10 mouse cellular contexts compared by ENCODE assay signal in genomic region chr3:87115726-87116540, GRCm38 (mm10). TPM values are rescaled to one million over a fixed set of nuclear protein-coding genes. Genes with fewer than 3 reads are reported as not detected.
DNase-seq lines count a peak whose midpoint lies in the region; ATAC-seq and TF ChIP-seq lines count a peak whose summit lies in the region.
"Had no signal": no experiment of that assay in that cellular context is flagged by ENCODE, and none has a peak within 500 bp of the region (broad histone marks: within the 10 kb centered on the region; RNA-seq: fewer than 3 reads in every experiment).

No protein-coding gene starts in this region.

- no peak overlapping the region for H3K9ac ChIP-seq in forebrain, embryonic 14.5 days (ENCODE audit: low read length)
- H3K9ac ChIP-seq in kidney, postnatal 0 days (ENCODE audit: low read depth, low read length): no peak overlapping the region
- H3K9ac ChIP-seq in kidney, embryonic 14.5 days (ENCODE audit: low read depth, low read length): no peak overlapping the region
- no peak overlapping the region for H3K9ac ChIP-seq in forebrain, embryonic 13.5 days

- H3ac ChIP-seq in myocyte (ENCODE audit: control insufficient read depth, insufficient read length): no peak overlapping the region

- no peak for ATAC-seq in forebrain, embryonic 14.5 days
- ATAC-seq in kidney, postnatal 0 days (replicated peaks; ENCODE audit: low FRiP score, low read depth): no peak
- no peak for ATAC-seq in kidney, embryonic 14.5 days (ENCODE audit: low FRiP score, low TSS enrichment)
- ATAC-seq in forebrain, embryonic 13.5 days: no peak
- ATAC-seq: Patski had no signal

- H3K9me3 ChIP-seq in forebrain, embryonic 10.5 days: no peaks in the 10 kb centered on the region
- no peaks in the 10 kb centered on the region for H3K9me3 ChIP-seq in forebrain, embryonic 14.5 days (replicated peaks; ENCODE audit: control insufficient read depth, low read length)
- H3K9me3 ChIP-seq in kidney, postnatal 0 days (replicated peaks; ENCODE audit: low read length): no peaks in the 10 kb centered on the region
- no peaks in the 10 kb centered on the region for H3K9me3 ChIP-seq in kidney, embryonic 14.5 days (ENCODE audit: control insufficient read depth, low read length)
- no peaks in the 10 kb centered on the region for H3K9me3 ChIP-seq in forebrain, embryonic 13.5 days (replicated peaks)

- no peaks in the 10 kb centered on the region for H3K27me3 ChIP-seq in forebrain, embryonic 10.5 days (ENCODE audit: poor library complexity, severe bottlenecking)
- no peaks in the 10 kb centered on the region for H3K27me3 ChIP-seq in forebrain, embryonic 14.5 days (replicated peaks; ENCODE audit: control insufficient read depth, insufficient read depth, low read length)
- no peaks in the 10 kb centered on the region for H3K27me3 ChIP-seq in kidney, postnatal 0 days (ENCODE audit: insufficient read depth, low read length)
- H3K27me3 ChIP-seq in kidney, embryonic 14.5 days (ENCODE audit: control insufficient read depth, insufficient read depth, low read length): no peaks in the 10 kb centered on the region
- no peaks in the 10 kb centered on the region for H3K27me3 ChIP-seq in myocyte (ENCODE audit: control insufficient read depth, insufficient read depth, insufficient read length)
- H3K27me3 ChIP-seq in forebrain, embryonic 13.5 days: no peaks in the 10 kb centered on the region
- H3K27me3 ChIP-seq: Patski had no signal

- peak overlapping the region; percentile 48; the same call in 1 of the 2 replicates for H3K27ac ChIP-seq in forebrain, embryonic 10.5 days
- no peak overlapping the region for H3K27ac ChIP-seq in forebrain, embryonic 14.5 days (ENCODE audit: low read depth, low read length)
- peak overlapping the region; percentile 54 for H3K27ac ChIP-seq in kidney, postnatal 0 days
- H3K27ac ChIP-seq in kidney, embryonic 14.5 days (ENCODE audit: low read depth, low read length): no peak overlapping the region
- peak overlapping the region; percentile 96 for H3K27ac ChIP-seq in embryonic fibroblast, embryonic 13.5 days (ENCODE audit: insufficient read depth, low read length)
- H3K27ac ChIP-seq in forebrain, embryonic 13.5 days: no peak overlapping the region
- H3K27ac ChIP-seq: macrophage had no signal

- H3K36me3 ChIP-seq in forebrain, embryonic 10.5 days (replicated peaks): peaks cover 69% of the 10 kb centered on the region
- H3K36me3 ChIP-seq in forebrain, embryonic 14.5 days (ENCODE audit: control insufficient read depth, insufficient read depth, low read length): peaks cover 1% of the 10 kb centered on the region; the same call in 1 of the 2 replicates
- H3K36me3 ChIP-seq in kidney, postnatal 0 days (ENCODE audit: insufficient read depth, low read length): 0 out of 2 replicates have a peak, but pooled peaks cover 3% of the 10 kb centered on the region
- no peaks in the 10 kb centered on the region; the same call in 1 of the 2 replicates for H3K36me3 ChIP-seq in kidney, embryonic 14.5 days (ENCODE audit: control insufficient read depth, insufficient read depth, low read length)
- H3K36me3 ChIP-seq in myocyte (ENCODE audit: control insufficient read depth, insufficient read depth): peaks cover 5% of the 10 kb centered on the region
- H3K36me3 ChIP-seq in forebrain, embryonic 13.5 days (ENCODE audit: poor library complexity, severe bottlenecking): 0 out of 2 replicates have a peak, but pooled peaks cover 4% of the 10 kb centered on the region

- H3K4me3 ChIP-seq in forebrain, embryonic 10.5 days: no peak overlapping the region
- H3K4me3 ChIP-seq in forebrain, embryonic 14.5 days (ENCODE audit: low read depth, low read length): no peak overlapping the region
- H3K4me3 ChIP-seq in kidney, postnatal 0 days (replicated peaks; ENCODE audit: low read depth, low read length): no peak overlapping the region
- H3K4me3 ChIP-seq in kidney, embryonic 14.5 days (ENCODE audit: low read length): no peak overlapping the region
- H3K4me3 ChIP-seq in embryonic fibroblast, embryonic 13.5 days (ENCODE audit: insufficient read depth, low read length): no peak overlapping the region
- H3K4me3 ChIP-seq in myocyte: no peak overlapping the region
- H3K4me3 ChIP-seq in forebrain, embryonic 13.5 days: no peak overlapping the region

- DNase-seq in forebrain, embryonic 10.5 days (ENCODE audit: extremely low spot score, low spot score): no peak
- no peak for DNase-seq in forebrain, embryonic 14.5 days (ENCODE audit: low spot score)
- no peak for DNase-seq in kidney, postnatal 0 days (ENCODE audit: low spot score)
- DNase-seq in frontal cortex, postnatal 14 days (ENCODE audit: low spot score in 2 of 2): no peak

- no peak for TF ChIP-seq POLR2A in embryonic fibroblast, embryonic 13.5 days (IDR thresholded peaks at IDR 0.05; ENCODE audit: low read depth, low read length)
- no peak for TF ChIP-seq POLR2A in myocyte (IDR thresholded peaks at IDR 0.05; ENCODE audit: insufficient read length, low read depth)

- WGBS in forebrain, embryonic 10.5 days: 85% methylated on average over 6 of the region's 6 CpGs
- WGBS in forebrain, embryonic 14.5 days: 90% methylated on average over 6 of the region's 6 CpGs
- WGBS in kidney, postnatal 0 days: 66% methylated on average over 6 of the region's 6 CpGs
- 72% methylated on average over 6 of the region's 6 CpGs for WGBS in kidney, embryonic 14.5 days
- WGBS in forebrain, embryonic 13.5 days: 89% methylated on average over 6 of the region's 6 CpGs

- TF ChIP-seq CTCF in kidney, postnatal 0 days (IDR thresholded peaks at IDR 0.05; ENCODE audit: low read depth): no peak
- no peak for TF ChIP-seq CTCF in embryonic fibroblast, embryonic 13.5 days (IDR thresholded peaks at IDR 0.05; ENCODE audit: borderline replicate concordance, insufficient read depth, low read length)

- H3K79me2 ChIP-seq in myocyte (ENCODE audit: control insufficient read depth, insufficient read depth): peaks cover 74% of the 10 kb centered on the region

- peaks cover 35% of the 10 kb centered on the region for H3K4me1 ChIP-seq in forebrain, embryonic 10.5 days
- H3K4me1 ChIP-seq in forebrain, embryonic 14.5 days (ENCODE audit: control insufficient read depth, insufficient read depth, low read length): no peaks in the 10 kb centered on the region
- H3K4me1 ChIP-seq in kidney, postnatal 0 days (replicated peaks; ENCODE audit: insufficient read depth, low read length): peaks cover 26% of the 10 kb centered on the region; the same call in 1 of the 2 replicates
- peaks cover 18% of the 10 kb centered on the region for H3K4me1 ChIP-seq in kidney, embryonic 14.5 days (ENCODE audit: control insufficient read depth, insufficient read depth, low read length)
- peaks cover 22% of the 10 kb centered on the region for H3K4me1 ChIP-seq in embryonic fibroblast, embryonic 13.5 days (ENCODE audit: control insufficient read depth, insufficient read depth, low read length)
- H3K4me1 ChIP-seq in forebrain, embryonic 13.5 days: no peaks in the 10 kb centered on the region

- no peak overlapping the region for H3K4me2 ChIP-seq in forebrain, embryonic 14.5 days (ENCODE audit: low read length)
- no peak overlapping the region for H3K4me2 ChIP-seq in kidney, postnatal 0 days (ENCODE audit: low read length)
- no peak overlapping the region for H3K4me2 ChIP-seq in kidney, embryonic 14.5 days (replicated peaks; ENCODE audit: low read depth, low read length)
- peak overlapping the region; percentile 26 for H3K4me2 ChIP-seq in myocyte (ENCODE audit: low read depth)
- no peak overlapping the region for H3K4me2 ChIP-seq in forebrain, embryonic 13.5 days

TF ChIP-seq in myocyte, 11 proteins besides CTCF, POLR2A, EP300 and RAD21:
- TF ChIP-seq MAX (IDR thresholded peaks at IDR 0.05; ENCODE audit: low read depth) (no peak), TCF3 (IDR thresholded peaks at IDR 0.05; ENCODE audit: insufficient read length, low read depth) (no peak)

RNA-seq across cellular contexts. Expression of gene Kirrel, which starts 58.6 kb away (rescaled TPM):
- 13.1 and 14.3 TPM in 2 replicates for polyA plus RNA-seq in forebrain, embryonic 10.5 days (2016; fragmentation: Nextera tagmentation; extraction: Ambion mirVana)
- 2.2 and 2.9 TPM in 2 replicates for polyA plus RNA-seq in forebrain, embryonic 14.5 days (2014; fragmentation: Nextera tagmentation; extraction: Ambion mirVana)
- polyA plus RNA-seq in kidney, postnatal 0 days (2015; fragmentation: Nextera tagmentation; extraction: Ambion mirVana): 11.7 and 12.3 TPM in 2 replicates
- polyA plus RNA-seq in kidney, embryonic 14.5 days (2014; fragmentation: Nextera tagmentation; extraction: Ambion mirVana): 11.1 and 14.2 TPM in 2 replicates
- 89.7 and 101 TPM in 2 replicates for polyA plus RNA-seq in embryonic fibroblast, embryonic 13.5 days (2011; ENCODE audit: insufficient read length, low read depth, missing spikeins)
- polyA plus RNA-seq in myocyte (2012; fragmentation: generic; extraction: Trizol): 20.7 TPM
- polyA plus RNA-seq in forebrain, embryonic 13.5 days (2015; fragmentation: Nextera tagmentation; extraction: Ambion mirVana): 5.8 and 7.4 TPM in 2 replicates
- polyA plus RNA-seq: macrophage had no signal

Comparison
In these comparisons a context has a peak if more than half of its experiments do, and no peak if none do; other contexts are left out.
1. H3K27ac ChIP-seq: peak in forebrain, embryonic 10.5 days (single experiment), kidney, postnatal 0 days (single experiment) and embryonic fibroblast, embryonic 13.5 days (single experiment); none in forebrain, embryonic 14.5 days (single experiment), kidney, embryonic 14.5 days (single experiment) and forebrain, embryonic 13.5 days (single experiment).